In the genomic region with DNA sequence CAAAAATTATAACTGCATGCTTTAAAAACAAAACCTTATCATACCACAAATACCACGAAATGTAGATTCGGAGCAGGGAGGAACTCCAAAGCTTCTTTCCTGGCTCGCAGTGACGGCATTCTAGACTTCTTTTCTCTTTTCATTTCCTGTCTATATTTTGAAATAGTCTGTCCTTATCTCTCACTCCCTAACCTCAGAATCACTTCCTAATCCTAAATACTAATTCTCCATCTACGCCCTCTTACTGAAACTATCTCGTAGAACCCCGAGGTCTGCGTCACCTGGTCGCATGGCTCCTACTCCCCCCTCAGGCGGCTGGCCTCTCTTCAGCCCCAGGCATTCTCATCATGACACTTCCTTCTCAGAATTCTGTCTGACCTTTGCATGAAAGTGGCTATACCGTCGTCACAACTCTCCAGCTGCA, we compare ENCODE assay signal across 13 mouse cellular contexts. TPM values are rescaled to one million over a fixed set of nuclear protein-coding genes. Genes with fewer than 3 reads are reported as not detected.
DNase-seq lines count a peak whose midpoint lies in the region.
"Had no signal": no experiment of that assay in that cellular context is flagged by ENCODE, and none has a peak within 500 bp of the region (broad histone marks: within the 10 kb centered on the region; RNA-seq: fewer than 3 reads in every experiment).

No protein-coding gene starts in this region.

- intact Hi-C loops in left cerebral cortex, postnatal 4 days (cut with DNase I) = no loop called here

- peaks cover 45% of the 10 kb centered on the region for H3K4me1 ChIP-seq in erythroblast, embryonic 14.5 days (ENCODE audit: control insufficient read depth)
- peaks cover 18% of the 10 kb centered on the region for H3K4me1 ChIP-seq in megakaryocyte, embryonic 14.5 days
- H3K4me1 ChIP-seq: midbrain, embryonic 12.5 days had no signal

- H3K36me3 ChIP-seq in erythroblast, embryonic 14.5 days (ENCODE audit: control insufficient read depth) = no peaks in the 10 kb centered on the region
- H3K36me3 ChIP-seq in megakaryocyte, embryonic 14.5 days (replicated peaks; ENCODE audit: low read length) = no peaks in the 10 kb centered on the region
- H3K36me3 ChIP-seq: midbrain, embryonic 12.5 days had no signal

- H3K9me3 ChIP-seq in erythroblast, embryonic 14.5 days (ENCODE audit: control insufficient read depth, low read length) = no peaks in the 10 kb centered on the region
- H3K9me3 ChIP-seq in megakaryocyte, embryonic 14.5 days = no peaks in the 10 kb centered on the region
- H3K9me3 ChIP-seq: midbrain, embryonic 12.5 days had no signal

- H3K4me3 ChIP-seq in erythroblast, embryonic 14.5 days (replicated peaks) = peak overlapping the region; percentile 56
- peak overlapping the region; percentile 89 for H3K4me3 ChIP-seq in megakaryocyte, embryonic 14.5 days (replicated peaks)
- H3K4me3 ChIP-seq: left cerebral cortex, adult 2 months; midbrain, embryonic 12.5 days had no signal

- H3K27me3 ChIP-seq in erythroblast, embryonic 14.5 days (ENCODE audit: control insufficient read depth) = peaks cover 10% of the 10 kb centered on the region
- peaks cover 37% of the 10 kb centered on the region for H3K27me3 ChIP-seq in megakaryocyte, embryonic 14.5 days (replicated peaks)
- H3K27me3 ChIP-seq: midbrain, embryonic 12.5 days had no signal

- DNase-seq in 416B (ENCODE audit: low read depth) (peak; percentile 88), A20 (ENCODE audit: low read depth, low spot score) (peak; percentile 72)
- DNase-seq in cerebellum, adult 11-12 months = no peak
- no peak for DNase-seq in frontal cortex, postnatal 36 days (ENCODE audit: low spot score in 2 of 2)
- DNase-seq in left cerebral cortex, postnatal 4 days = no peak
- DNase-seq in adrenal gland, adult 8-10 months = no peak
- DNase-seq: retina, postnatal 1 day had no signal

RNA-seq across cellular contexts. Expression of a gene that starts 21.2 kb away (rescaled TPM):
- polyA plus RNA-seq in erythroblast, embryonic 14.5 days (2012) = not detected in 2 replicates
- polyA plus RNA-seq in megakaryocyte, embryonic 14.5 days (2012; ENCODE audit: insufficient read depth, low replicate concordance) = 0.09 and 2.0 TPM in 2 replicates
- 1 to 10 TPM in 1 of 2 experiments, under 1 TPM in 1; 0.44 to 1.3 TPM for total RNA-seq in left cerebral cortex, postnatal 4 days (2021)
- total RNA-seq in adrenal gland, adult 8-10 months (2022) = 1 to 10 TPM in 1 of 4 experiments, under 1 TPM in 1, not detected in 2; 0.35 to 1.4 TPM
- total RNA-seq: adrenal gland, postnatal 14 days; heart, postnatal 10 days had no signal
- polyA plus RNA-seq: midbrain, embryonic 12.5 days had no signal

Comparison
In these comparisons a context has a peak if more than half of its experiments do, and no peak if none do; other contexts are left out.
1. DNase-seq: peak in 416B (single experiment) and A20 (single experiment); none in cerebellum, adult 11-12 months (single experiment), frontal cortex, postnatal 36 days (0 of 2), left cerebral cortex, postnatal 4 days (single experiment) and adrenal gland, adult 8-10 months (single experiment).